In the genomic region with DNA sequence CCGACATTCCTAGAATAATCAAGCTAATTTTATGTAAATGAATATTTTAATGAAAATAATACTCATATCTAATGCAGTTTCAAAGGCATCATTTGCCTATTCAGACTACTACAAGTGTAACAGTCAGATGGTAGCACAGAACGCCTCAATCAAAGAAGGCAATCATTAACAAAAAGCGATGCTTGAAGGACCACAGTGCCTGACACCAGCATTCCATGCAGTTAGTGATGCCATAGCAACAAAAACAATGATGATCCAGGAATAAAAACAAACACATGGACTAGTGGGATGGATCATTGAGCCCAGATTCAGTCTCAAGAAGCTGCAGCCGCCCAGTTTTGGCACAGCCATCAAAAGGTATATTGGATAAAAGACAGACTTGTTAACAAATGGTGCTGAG, we compare ENCODE assay signal across 22 mouse cellular contexts. TPM values are rescaled to one million over a fixed set of nuclear protein-coding genes. Genes with fewer than 3 reads are reported as not detected.
DNase-seq lines count a peak whose midpoint lies in the region; ATAC-seq and TF ChIP-seq lines count a peak whose summit lies in the region.
"Had no signal": no experiment of that assay in that cellular context is flagged by ENCODE, and none has a peak within 500 bp of the region (broad histone marks: within the 10 kb centered on the region; RNA-seq: fewer than 3 reads in every experiment).

No protein-coding gene starts in this region.

- no peak overlapping the region for H3K4me2 ChIP-seq in midbrain, embryonic 13.5 days (replicated peaks)
- H3K4me2 ChIP-seq in forebrain, embryonic 14.5 days (ENCODE audit: low read length) = no peak overlapping the region
- no peak overlapping the region for H3K4me2 ChIP-seq in kidney, postnatal 0 days (ENCODE audit: low read length)
- H3K4me2 ChIP-seq: liver, embryonic 13.5 days had no signal

- no peaks in the 10 kb centered on the region for H3K27me3 ChIP-seq in midbrain, embryonic 13.5 days
- no peaks in the 10 kb centered on the region for H3K27me3 ChIP-seq in midbrain, embryonic 10.5 days (ENCODE audit: low read depth, poor library complexity, severe bottlenecking)
- H3K27me3 ChIP-seq in forebrain, embryonic 14.5 days (replicated peaks; ENCODE audit: control insufficient read depth, insufficient read depth, low read length) = no peaks in the 10 kb centered on the region
- H3K27me3 ChIP-seq in kidney, postnatal 0 days (ENCODE audit: insufficient read depth, low read length) = no peaks in the 10 kb centered on the region
- H3K27me3 ChIP-seq: CH12.LX; liver, embryonic 13.5 days had no signal

- no peak overlapping the region for H3K27ac ChIP-seq in midbrain, embryonic 13.5 days
- H3K27ac ChIP-seq in midbrain, embryonic 10.5 days (replicated peaks) = no peak overlapping the region
- no peak overlapping the region for H3K27ac ChIP-seq in forebrain, embryonic 14.5 days (ENCODE audit: low read depth, low read length)
- no peak overlapping the region for H3K27ac ChIP-seq in kidney, postnatal 0 days
- H3K27ac ChIP-seq: heart, adult 2 months; left cerebral cortex, adult 2 months; liver, embryonic 13.5 days had no signal

- no peaks in the 10 kb centered on the region for H3K36me3 ChIP-seq in midbrain, embryonic 13.5 days
- H3K36me3 ChIP-seq in midbrain, embryonic 10.5 days = no peaks in the 10 kb centered on the region
- H3K36me3 ChIP-seq in forebrain, embryonic 14.5 days (ENCODE audit: control insufficient read depth, insufficient read depth, low read length) = no peaks in the 10 kb centered on the region
- no peaks in the 10 kb centered on the region for H3K36me3 ChIP-seq in kidney, postnatal 0 days (ENCODE audit: insufficient read depth, low read length)
- H3K36me3 ChIP-seq: liver, embryonic 13.5 days had no signal

- peak; percentile 30; the same call in 1 of the 2 replicates for ATAC-seq in midbrain, embryonic 13.5 days
- ATAC-seq in forebrain, embryonic 14.5 days = peak; percentile 73
- ATAC-seq in kidney, postnatal 0 days (replicated peaks; ENCODE audit: low FRiP score, low read depth) = peak; percentile 79
- ATAC-seq: activated CD4-positive, CD25-positive, alpha-beta regulatory T cell, adult 4 months had no signal

- 28% methylated on average over 4 of the region's 4 CpGs for WGBS in midbrain, embryonic 13.5 days
- 55% methylated on average over 4 of the region's 4 CpGs for WGBS in midbrain, embryonic 10.5 days
- 19% methylated on average over 4 of the region's 4 CpGs for WGBS in forebrain, embryonic 14.5 days
- WGBS in kidney, postnatal 0 days = 52% methylated on average over 4 of the region's 4 CpGs

- H3K9me3 ChIP-seq in midbrain, embryonic 13.5 days = no peaks in the 10 kb centered on the region
- H3K9me3 ChIP-seq in midbrain, embryonic 10.5 days (replicated peaks) = no peaks in the 10 kb centered on the region
- H3K9me3 ChIP-seq in forebrain, embryonic 14.5 days (replicated peaks; ENCODE audit: control insufficient read depth, low read length) = no peaks in the 10 kb centered on the region
- no peaks in the 10 kb centered on the region for H3K9me3 ChIP-seq in kidney, postnatal 0 days (replicated peaks; ENCODE audit: low read length)
- H3K9me3 ChIP-seq: liver, embryonic 13.5 days had no signal

- no peak overlapping the region for H3K9ac ChIP-seq in midbrain, embryonic 13.5 days (replicated peaks)
- no peak overlapping the region for H3K9ac ChIP-seq in forebrain, embryonic 14.5 days (ENCODE audit: low read length)
- H3K9ac ChIP-seq in kidney, postnatal 0 days (ENCODE audit: low read depth, low read length) = no peak overlapping the region
- H3K9ac ChIP-seq: liver, embryonic 13.5 days had no signal

- DNase-seq in embryo, embryonic 10 days (ENCODE audit: low spot score) = peak; percentile 33
- no peak for DNase-seq in embryo, embryonic 9.5 days (ENCODE audit: extremely low spot score)
- DNase-seq in midbrain, embryonic 10.5 days (ENCODE audit: low spot score) = no peak
- peak; percentile 67 for DNase-seq in forebrain, embryonic 14.5 days (ENCODE audit: low spot score)
- DNase-seq in kidney, postnatal 0 days (ENCODE audit: low spot score) = peak; percentile 63
- DNase-seq in urinary bladder, postnatal 4 days (ENCODE audit: low spot score in 2 of 2) = no peak
- no peak for DNase-seq in B cell, adult 2 months
- DNase-seq: adrenal gland, postnatal 25 days; cerebellum, postnatal 10 days; heart, adult 2 months; liver, embryonic 13.5 days; right cerebral cortex, postnatal 25 days; thymus, adult 18-20 months had no signal

- no peak overlapping the region for H3K4me3 ChIP-seq in midbrain, embryonic 13.5 days (replicated peaks)
- no peak overlapping the region for H3K4me3 ChIP-seq in midbrain, embryonic 10.5 days
- no peak overlapping the region for H3K4me3 ChIP-seq in forebrain, embryonic 14.5 days (ENCODE audit: low read depth, low read length)
- no peak overlapping the region for H3K4me3 ChIP-seq in kidney, postnatal 0 days (replicated peaks; ENCODE audit: low read depth, low read length)
- H3K4me3 ChIP-seq: heart, adult 2 months; left cerebral cortex, adult 2 months; liver, embryonic 13.5 days had no signal

- TF ChIP-seq CTCF in kidney, postnatal 0 days (IDR thresholded peaks at IDR 0.05; ENCODE audit: low read depth) = no peak

- H3K4me1 ChIP-seq in midbrain, embryonic 13.5 days (replicated peaks) = peaks cover 7% of the 10 kb centered on the region
- peaks cover 34% of the 10 kb centered on the region for H3K4me1 ChIP-seq in midbrain, embryonic 10.5 days
- H3K4me1 ChIP-seq in forebrain, embryonic 14.5 days (ENCODE audit: control insufficient read depth, insufficient read depth, low read length) = peaks cover 8% of the 10 kb centered on the region
- H3K4me1 ChIP-seq in kidney, postnatal 0 days (replicated peaks; ENCODE audit: insufficient read depth, low read length) = 0 out of 2 replicates have a peak, but pooled peaks cover 8% of the 10 kb centered on the region
- H3K4me1 ChIP-seq: liver, embryonic 13.5 days had no signal

RNA-seq across cellular contexts. Expression of gene Gm11111, which starts 8.8 kb away (rescaled TPM):
- polyA plus RNA-seq in midbrain, embryonic 13.5 days (2015; fragmentation: Nextera tagmentation; extraction: Ambion mirVana) = not detected in 2 replicates
- not detected in 2 replicates for polyA plus RNA-seq in midbrain, embryonic 10.5 days (2016; fragmentation: Nextera tagmentation; extraction: Ambion mirVana)
- polyA plus RNA-seq in forebrain, embryonic 14.5 days (2014; fragmentation: Nextera tagmentation; extraction: Ambion mirVana) = not detected in 2 replicates
- not detected in 2 replicates for polyA plus RNA-seq in kidney, postnatal 0 days (2015; fragmentation: Nextera tagmentation; extraction: Ambion mirVana)
- polyA plus RNA-seq: activated CD4-positive, CD25-positive, alpha-beta regulatory T cell, adult 4 months; embryonic facial prominence, embryonic 11.5 days; heart, adult 2 months; heart, embryonic 16.5 days; large intestine, adult 2 months; limb, embryonic 11.5 days; liver, embryonic 13.5 days; lung, embryonic 16.5 days had no signal

Comparison
In these comparisons a context has a peak if more than half of its experiments do, and no peak if none do; other contexts are left out.
1. DNase-seq: peak in embryo, embryonic 10 days (single experiment), forebrain, embryonic 14.5 days (single experiment) and kidney, postnatal 0 days (single experiment); none in embryo, embryonic 9.5 days (single experiment), midbrain, embryonic 10.5 days (single experiment), urinary bladder, postnatal 4 days (0 of 2) and B cell, adult 2 months (0 of 2).
2. Peak in every context shown above with its lines, with median percentiles within 50 percentile points of each other: ATAC-seq.